Mouse (Mus musculus) layer of hippocampus, postnatal 36 days (tissue): ENCODE results near the gene Tfrc. TPM values are rescaled to one million over a fixed set of nuclear protein-coding genes. Genes with fewer than 3 reads are reported as not detected.
"Not testable (repeated sequence)": the region's sequence is repeated elsewhere in the genome, so short reads cannot be mapped to it uniquely, and the experiment has no call there.

Source experiments
- DNase-seq, 2 experiments: peaks; one replicate each; pipeline ENCODE4 v3.0.0; 2022
- total RNA-seq, 2 experiments: library from RNA; stranded (reverse); gene quantifications; 2 replicates each; pipeline ENCODE4 v1.2.3; 2021

Gene Tfrc
- total RNA-seq, 2 experiments from 2014 or later, result 55.9 to 62.1 TPM

- DNase-seq, result no peak
Observed at GRCm38 (mm10) chr16:32612052-32612451, 3.3 kb downstream of the Tfrc start.

GRCm38 (mm10) chr16:32613269-32613834, 4.6 kb downstream of the Tfrc start:
- no peak for DNase-seq

DNA sequence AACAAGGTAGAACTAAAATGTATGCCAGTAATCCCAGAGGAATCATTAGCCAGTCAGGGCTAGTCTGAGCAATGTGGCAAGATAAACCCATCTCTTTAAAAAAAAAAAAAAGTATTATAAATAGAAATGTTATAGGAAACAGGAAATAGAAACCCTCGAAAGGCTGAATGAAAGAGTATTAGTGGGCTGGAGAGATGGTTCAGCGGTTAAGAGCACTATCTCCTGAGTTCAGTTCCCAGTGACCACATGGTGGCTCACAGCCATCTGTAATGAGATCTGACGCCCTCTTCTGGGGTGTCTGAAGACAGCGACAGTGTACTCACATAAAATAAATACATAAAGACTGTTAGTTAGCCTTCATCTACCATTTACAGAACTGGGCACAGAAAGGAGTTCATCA, 5.3 kb downstream of the Tfrc start:
- no peak for DNase-seq

GRCm38 (mm10) chr16:32618946-32619345, 10.2 kb downstream of the Tfrc start:
- DNase-seq, result no peak

DNA sequence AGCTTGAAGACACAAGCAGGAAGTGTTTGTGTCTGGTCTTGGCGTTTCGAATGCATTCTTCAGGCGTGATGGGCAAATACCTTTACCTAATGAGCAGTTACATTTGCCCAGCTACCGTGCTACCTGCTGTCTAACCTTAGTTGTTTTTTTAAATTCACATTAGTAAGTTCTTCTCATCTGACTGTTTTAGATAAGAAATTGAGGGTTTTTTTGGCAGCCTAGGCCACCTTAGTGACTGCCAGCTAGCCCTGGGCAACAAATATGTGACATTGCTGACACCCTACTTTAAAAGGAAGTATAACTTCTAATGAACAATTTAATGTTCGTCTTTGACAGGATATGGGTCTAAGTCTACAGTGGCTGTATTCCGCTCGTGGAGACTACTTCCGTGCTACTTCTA, 19.4 kb downstream of the Tfrc start:
- DNase-seq, result no peak

GRCm38 (mm10) chr16:32632328-32632824, 23.7 kb downstream of the Tfrc start:
- DNase-seq, result no peak

DNA sequence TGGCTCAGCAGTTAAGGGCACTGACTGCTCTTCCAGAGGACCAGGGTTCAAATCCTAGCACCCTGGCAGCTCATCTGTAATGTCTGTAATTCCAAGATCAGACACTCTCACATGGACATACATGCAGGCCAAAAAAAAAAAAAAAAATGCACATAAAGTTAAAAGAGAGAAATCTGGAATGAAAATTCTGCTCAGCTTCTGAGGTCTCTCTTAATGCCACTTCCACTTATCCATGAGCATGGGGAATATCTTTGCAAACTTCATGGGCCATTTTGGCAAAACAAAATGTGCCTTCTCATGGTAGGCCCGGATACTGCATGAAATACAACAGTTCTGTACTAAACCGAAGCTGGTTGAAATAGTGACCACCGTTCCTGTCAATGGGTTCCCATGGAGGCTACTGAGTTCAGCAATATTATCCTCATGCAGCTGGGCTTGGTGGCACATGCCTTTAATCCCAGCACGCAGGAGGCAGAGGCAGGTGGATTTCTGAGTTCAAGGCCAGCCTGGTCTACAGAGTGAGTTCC, 24.8 kb downstream of the Tfrc start:
- no peak for DNase-seq

- no peak for DNase-seq
Observed at GRCm38 (mm10) chr16:32634183-32634582, 25.5 kb downstream of the Tfrc start.

DNA sequence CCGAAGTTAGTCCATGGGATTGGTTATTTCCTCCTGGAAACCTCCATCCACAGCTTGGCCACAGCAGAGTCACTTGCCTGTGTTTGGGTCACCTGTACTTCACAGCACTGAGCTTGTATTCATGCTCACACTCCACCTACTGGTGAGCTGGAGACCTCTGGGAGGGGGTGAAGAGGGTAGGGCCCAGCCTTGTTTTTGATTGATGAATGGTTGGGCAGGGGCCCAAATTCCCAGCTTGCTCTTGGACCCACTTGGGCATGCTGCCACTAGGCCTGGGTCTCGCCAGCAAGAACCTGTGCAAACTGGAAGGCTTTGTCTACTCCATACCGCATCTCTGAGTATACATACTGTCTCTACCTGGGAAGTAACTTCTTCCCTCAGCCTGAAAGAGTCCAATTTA, 26.6 kb downstream of the Tfrc start:
- DNase-seq, result no peak

GRCm38 (mm10) chr16:32636331-32636730, 27.6 kb downstream of the Tfrc start:
- no peak for DNase-seq

DNA sequence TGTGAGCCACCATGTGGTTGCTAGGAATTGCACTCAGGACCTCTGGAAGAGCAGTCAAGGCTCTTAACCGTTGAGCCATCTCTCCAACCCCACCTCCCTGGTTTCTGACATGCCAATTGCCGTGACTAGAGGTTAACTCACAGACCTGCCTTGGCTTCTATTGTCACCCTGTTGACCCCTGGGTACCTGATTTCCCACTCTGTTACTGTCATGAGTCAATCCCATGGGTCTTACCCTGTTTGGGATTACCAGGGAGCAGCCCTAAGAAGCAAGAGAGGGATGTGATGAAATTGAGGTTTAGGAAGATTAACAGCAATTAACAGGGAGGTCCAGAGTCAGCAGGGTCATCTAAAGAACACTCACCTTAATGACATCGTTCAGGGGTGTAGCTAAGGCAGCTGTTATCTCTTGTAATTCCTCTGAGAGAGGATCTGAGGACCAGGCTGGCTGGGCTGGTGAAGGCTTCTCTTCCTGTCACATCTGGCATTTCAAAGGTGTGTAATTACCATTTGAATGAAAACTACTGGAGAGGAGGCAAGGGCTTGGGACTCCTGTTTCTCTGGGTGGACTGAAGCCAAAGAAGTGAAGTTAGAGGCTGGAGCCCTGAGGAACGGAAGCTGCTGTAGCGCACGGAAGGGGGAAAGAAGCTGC, 28.3 kb downstream of the Tfrc start:
- no peak for DNase-seq

- DNase-seq, result peak; percentile 65 to 68
Observed at GRCm38 (mm10) chr16:32638476-32638875, 29.8 kb downstream of the Tfrc start.

- DNase-seq, result no peak
Observed at GRCm38 (mm10) chr16:32640096-32640495, 31.4 kb downstream of the Tfrc start.

DNA sequence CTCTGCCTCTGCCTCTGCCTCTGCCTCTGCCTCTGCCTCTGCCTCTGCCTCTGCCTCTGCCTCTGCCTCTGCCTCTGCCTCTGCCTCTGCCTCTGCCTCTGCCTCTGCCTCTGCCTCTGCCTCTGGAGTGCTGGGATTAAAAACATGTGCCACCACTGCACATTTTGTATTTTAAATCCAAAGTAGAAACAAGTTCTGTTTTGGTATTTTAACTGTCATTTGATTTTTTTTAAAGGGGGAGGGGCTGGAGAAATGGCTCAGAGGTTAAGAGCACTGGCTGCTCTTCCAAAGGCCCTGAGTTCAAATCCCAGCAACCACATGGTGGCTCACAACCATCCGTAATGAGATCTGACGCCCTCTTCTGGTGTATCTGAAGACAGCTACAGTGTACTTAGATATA, 32.0 kb downstream of the Tfrc start:
- not testable (repeated sequence) for DNase-seq

- DNase-seq, result no peak
Observed at GRCm38 (mm10) chr16:32641440-32642219, 32.9 kb downstream of the Tfrc start.

DNA sequence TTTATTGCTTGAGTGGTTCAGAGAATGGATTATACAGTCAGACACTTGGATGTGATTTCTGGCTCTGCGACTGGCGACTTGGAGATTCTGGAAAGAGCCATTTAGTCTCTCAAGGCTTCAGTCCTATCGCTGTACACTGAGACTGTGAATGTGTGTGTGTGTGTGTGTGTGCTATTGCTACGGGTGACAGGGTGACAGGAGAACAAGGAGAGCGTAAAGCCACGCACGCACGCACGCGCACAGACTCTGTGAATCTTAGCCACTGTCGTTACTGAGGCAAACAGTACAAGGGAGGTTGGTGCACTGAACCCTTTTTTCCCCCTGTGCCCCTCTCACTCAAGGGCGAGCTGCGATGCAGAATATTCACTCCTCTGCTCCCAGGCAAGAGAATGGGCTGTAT, 33.6 kb downstream of the Tfrc start:
- DNase-seq, result no peak

DNA sequence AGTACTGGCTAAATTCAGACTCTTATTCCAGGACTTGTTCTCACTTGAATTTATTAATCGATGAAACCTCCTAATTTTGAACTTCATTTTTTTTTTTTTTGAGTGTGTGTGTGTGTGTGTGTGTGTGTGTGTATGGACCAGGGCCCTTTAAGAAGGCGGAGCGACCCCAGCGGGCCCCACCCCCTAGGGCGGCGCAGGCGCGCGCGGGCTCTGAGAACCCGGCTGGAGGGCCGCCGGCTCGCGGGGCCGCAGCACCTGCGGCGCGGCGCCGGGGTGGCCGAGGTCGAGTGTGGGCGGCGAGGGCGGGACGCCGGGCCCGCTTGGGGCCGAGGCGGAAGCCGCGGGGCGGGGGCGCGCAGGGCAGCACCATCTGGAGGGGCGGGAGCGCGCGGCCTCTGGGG, 34.9 kb downstream of the Tfrc start, which contains the start of gene Tnk2:
TSS of gene Tnk2 (plus strand) at position 214 of the 401 bp plus-strand sequence.
- peak; percentile 86 for DNase-seq

GRCm38 (mm10) chr16:32644069-32644800, 35.5 kb downstream of the Tfrc start:
- peak; percentile 50 to 74 for DNase-seq

DNA sequence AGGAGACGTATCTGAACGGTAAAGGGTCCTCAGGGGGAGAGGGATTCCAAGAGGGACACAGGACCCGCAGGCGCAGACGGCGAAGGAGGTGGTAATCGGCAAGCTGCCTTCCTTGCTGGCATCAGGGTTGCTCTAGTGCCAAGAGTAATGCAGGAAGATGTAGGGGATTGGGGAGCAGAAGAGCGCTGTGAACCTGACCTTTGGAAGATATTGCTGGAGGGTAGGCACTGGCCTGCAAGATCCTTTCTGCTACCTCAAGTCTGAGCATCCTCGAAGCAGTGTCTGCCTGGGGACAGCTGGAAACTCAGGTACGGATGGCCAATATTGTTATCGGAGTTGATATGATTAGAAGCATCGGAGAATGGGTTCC, 36.1 kb downstream of the Tfrc start:
- DNase-seq, result no peak

DNA sequence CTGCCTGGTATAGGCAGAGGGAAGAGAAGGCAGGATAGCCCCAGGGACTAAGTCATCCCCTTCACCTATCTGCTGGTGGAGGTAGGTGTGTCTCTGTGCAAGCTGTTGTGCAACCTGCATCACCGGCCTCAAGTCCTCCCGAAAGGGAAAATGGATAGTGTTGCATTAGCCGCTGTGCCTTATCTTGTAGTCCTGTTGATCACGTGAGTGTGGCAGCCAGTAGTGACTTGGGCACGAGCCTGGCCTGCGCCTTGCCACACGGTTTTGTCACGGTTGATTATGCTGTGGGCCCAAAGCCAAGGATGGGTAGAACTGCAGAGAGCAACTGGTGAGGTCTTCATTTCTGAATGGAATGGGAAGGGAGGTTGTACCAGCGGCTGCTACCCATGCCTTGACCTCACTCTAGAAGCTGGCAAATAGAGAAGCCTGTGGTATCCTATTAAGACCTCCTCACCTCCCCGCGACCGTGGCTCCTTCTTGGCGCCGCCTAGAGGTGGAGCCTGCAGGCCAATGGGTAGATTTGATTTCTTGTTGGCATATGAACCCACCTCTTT, 36.7 kb downstream of the Tfrc start:
- no peak for DNase-seq

DNA sequence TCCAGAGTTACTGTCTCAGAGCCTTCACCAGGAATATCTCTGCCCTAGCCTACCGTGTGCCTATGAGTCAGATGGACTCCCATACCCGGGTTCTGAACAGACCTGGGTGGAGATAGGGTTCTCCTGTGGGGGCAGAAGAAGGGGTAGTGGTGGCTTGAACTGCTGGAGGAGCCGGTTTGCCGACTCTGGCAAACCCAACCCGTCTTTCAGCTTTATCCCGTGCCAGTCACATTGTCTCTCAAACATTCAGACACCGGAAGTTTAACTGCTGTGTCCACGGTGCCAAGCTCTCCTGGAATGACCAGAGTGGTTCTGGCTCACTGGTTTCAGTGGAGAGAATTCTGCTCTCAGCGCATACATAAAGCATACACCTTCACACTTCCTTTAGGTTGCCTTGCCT, 37.3 kb downstream of the Tfrc start:
- DNase-seq, result no peak

- no peak for DNase-seq
Observed at GRCm38 (mm10) chr16:32647712-32648111, 39.0 kb downstream of the Tfrc start.
